Mouse (Mus musculus): ENCODE results near the gene Lgi1.

GRCm38 (mm10) chr19:38325854-38326253 is 61.5 kb downstream of the Lgi1 start:
- TF ChIP-seq GATA1 (IDR thresholded peaks at IDR 0.05; ENCODE audit: low read length) (no peak), TAL1 (IDR thresholded peaks at IDR 0.05; ENCODE audit: low read length) (no peak)
